Mouse (Mus musculus): Measurements from ENCODE around the gene Grm8. TPM values are rescaled to one million over a fixed set of nuclear protein-coding genes. Genes with fewer than 3 reads are reported as not detected.

Gene Grm8
- total RNA-seq (2017), result not detected in 3 replicates

DNA sequence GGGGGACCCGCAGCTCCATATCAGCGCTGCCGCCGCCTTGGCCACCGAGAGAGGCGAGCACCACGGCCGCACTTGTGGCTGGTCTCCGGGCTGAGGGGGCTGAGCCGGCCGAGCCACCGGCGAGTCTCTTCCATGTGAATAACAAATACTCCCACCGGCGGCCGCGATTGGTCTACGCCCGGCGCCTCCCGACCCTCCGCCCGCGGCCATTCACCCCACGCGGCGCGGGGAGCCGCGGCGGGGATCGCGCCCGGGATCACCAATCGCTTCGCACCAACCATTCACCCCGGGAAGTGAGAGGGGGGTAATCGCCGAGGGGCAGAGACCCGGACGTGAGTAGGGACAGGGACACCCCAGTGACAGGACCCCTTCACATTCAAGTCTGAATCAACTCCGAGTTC is at the start of gene Grm8:
Gene Grm8 (minus strand): TSS at position 178 of the 401 bp plus-strand sequence.
- ATAC-seq (replicated peaks; ENCODE audit: insufficient number of reproducible peaks, low FRiP score, low TSS enrichment, poor library complexity, severe bottlenecking), result no peak

DNA sequence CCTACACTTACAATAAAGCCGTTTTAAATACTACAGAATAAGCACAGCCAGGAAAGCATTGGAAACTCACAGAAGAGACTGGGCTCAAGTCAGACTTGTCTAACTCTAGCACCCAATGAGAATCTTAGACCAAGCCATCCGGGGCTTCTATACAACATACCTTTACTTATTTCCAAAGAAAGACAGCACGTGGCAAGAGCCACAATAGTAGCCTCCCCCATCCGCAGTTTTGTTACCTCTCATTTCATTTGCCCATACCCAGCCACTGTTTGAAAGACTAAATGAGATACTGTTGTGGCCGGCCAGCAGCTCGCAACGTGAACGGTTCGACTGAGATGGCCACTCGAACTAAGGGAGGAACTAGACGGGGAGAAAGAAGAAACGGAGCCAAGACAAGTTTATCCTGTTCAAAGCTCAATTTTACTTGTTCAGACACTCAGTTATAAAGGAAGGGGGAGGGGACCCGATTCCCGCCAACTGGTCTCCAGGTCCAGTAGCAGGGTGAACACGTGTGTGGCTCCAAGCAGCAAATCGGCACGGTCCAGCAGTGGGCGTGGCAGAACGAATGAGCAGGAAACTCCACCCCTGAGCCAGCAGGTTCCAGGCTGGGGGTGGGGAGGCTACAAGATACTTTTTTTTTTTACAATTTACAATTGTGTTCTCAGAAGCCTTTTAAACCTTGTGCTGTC is 35.0 kb upstream of the Grm8 start:
- no peak for ATAC-seq (replicated peaks; ENCODE audit: insufficient number of reproducible peaks, low FRiP score, low TSS enrichment, poor library complexity, severe bottlenecking)

DNA sequence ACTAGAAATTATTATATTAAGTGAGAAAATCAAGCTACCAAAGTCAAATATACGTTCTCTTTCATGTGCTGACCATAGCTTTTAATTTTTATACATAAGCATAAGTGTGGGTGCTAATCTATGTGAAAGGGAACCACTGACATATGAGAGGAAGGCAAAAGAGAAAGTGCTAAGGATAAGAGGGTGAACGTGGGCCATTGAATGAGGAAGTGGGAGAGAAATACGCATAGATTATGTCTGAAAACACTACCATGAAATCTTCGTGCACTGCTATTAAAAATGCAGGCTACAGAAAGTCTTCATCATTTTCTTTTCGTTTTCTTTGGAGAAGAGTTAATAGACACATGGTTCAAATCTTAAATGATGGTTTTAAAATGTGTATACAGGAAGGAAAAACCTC is 25.4 kb upstream of the Grm8 start:
- no peak for ATAC-seq (replicated peaks; ENCODE audit: insufficient number of reproducible peaks, low FRiP score, low TSS enrichment, poor library complexity, severe bottlenecking)

DNA sequence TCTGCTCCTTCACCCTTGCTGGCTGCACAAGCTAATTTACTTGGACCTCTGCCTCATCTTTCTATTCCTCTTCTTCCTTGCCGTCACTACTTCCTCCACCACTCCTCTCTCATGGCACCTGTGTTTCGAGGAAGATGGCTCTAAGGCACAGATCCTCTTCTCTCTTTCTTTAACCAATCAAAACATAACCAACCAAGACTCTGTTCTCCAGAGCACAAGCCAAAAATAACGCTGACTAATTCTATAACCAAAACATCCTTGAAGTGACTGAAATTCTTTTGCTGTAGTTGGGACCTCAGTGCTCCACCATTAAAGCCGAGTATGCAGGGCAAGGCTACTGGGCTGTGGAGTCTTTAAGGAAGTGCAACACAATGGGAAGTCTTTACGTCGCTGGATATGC is 11.5 kb upstream of the Grm8 start:
- ATAC-seq (replicated peaks; ENCODE audit: insufficient number of reproducible peaks, low FRiP score, low TSS enrichment, poor library complexity, severe bottlenecking), result no peak

DNA sequence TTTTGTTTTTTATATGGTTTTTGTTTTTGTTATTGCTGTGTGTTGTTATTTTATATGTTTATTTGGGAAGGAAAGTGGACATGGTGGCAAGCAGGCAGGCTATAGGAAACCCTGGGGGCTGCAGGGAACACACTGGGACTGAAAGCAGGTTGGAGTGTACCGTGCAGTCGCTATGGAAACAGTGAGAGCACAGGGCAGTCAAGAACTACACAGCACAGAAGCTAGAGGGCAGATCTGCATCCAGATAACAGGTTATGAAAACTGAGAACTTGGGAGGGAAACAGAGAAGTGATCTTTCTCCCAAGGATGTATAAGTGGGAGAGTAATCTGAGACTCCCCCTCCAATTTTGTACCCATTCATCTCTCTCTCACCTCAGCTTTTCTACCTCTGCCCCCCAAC is 7.4 kb upstream of the Grm8 start:
- ATAC-seq (replicated peaks; ENCODE audit: insufficient number of reproducible peaks, low FRiP score, low TSS enrichment, poor library complexity, severe bottlenecking), result no peak

DNA sequence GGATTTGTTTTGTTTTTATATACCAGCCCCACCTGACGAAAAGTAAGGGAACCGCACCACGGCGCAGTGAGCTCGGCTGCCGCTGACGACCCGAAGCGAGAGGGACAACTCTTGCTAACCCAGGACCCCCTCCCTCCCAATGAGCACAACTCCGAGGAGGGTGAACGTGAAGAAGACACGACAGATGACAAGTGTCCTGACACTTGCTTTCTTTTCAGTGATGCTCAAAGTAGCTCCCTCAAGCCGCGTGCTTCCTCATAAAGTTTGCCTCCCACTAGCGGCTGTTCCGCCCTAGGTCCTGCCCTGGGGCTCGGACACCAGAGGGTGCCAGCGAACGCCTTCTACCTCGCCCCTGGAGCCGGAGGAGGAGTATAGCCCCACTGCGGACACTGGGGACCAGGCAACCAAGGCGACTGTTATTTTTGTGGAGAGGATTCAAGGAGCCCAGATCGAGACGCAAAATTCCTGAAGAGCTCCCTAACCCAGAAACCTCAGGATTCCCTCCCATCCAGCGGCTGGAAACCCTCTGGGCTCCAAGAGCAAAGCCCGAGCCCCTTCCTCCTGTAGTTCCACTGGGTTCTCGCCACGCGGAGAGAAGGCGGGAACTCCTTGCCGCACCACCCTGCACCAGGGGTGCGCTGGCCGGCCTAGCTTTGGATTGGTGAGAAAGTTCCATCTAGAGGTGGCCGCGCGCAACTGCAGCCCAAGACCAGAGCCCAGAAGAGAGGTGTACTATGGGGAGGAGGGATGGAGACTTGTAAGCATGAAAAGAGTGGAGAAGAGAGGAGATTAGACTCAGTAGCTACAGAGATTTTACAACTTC is 644 bp upstream of the Grm8 start:
- peak; percentile 67; the same call in 1 of the 2 replicates for ATAC-seq (replicated peaks; ENCODE audit: insufficient number of reproducible peaks, low FRiP score, low TSS enrichment, poor library complexity, severe bottlenecking)

DNA sequence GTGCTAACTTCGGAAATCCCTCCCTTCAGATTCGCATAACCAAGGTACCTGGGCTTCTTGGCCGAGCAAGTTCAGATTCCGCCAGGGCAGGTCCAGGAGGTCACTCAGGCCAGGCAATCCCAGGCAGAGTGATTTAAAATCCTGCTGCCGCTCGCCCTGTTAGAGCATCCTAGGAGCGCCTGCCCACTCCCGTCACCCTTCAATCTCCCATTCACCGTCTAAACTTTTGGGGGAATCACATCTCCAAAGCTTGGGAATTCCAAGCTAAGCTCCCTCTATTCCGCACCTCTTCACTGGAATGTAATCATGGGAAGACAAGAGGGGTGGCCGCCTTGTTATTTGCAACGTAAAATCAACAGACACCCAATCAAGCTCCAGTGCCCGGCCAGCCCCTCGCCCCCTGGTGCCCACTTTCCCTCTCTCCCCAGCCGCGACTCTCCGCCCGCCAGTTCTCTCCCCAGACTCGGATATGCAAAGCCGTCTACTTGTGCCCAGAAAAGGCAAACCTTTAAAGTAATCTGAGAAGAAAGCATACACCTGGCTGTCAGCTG is 652 bp downstream of the Grm8 start:
- no peak for ATAC-seq (replicated peaks; ENCODE audit: insufficient number of reproducible peaks, low FRiP score, low TSS enrichment, poor library complexity, severe bottlenecking)

DNA sequence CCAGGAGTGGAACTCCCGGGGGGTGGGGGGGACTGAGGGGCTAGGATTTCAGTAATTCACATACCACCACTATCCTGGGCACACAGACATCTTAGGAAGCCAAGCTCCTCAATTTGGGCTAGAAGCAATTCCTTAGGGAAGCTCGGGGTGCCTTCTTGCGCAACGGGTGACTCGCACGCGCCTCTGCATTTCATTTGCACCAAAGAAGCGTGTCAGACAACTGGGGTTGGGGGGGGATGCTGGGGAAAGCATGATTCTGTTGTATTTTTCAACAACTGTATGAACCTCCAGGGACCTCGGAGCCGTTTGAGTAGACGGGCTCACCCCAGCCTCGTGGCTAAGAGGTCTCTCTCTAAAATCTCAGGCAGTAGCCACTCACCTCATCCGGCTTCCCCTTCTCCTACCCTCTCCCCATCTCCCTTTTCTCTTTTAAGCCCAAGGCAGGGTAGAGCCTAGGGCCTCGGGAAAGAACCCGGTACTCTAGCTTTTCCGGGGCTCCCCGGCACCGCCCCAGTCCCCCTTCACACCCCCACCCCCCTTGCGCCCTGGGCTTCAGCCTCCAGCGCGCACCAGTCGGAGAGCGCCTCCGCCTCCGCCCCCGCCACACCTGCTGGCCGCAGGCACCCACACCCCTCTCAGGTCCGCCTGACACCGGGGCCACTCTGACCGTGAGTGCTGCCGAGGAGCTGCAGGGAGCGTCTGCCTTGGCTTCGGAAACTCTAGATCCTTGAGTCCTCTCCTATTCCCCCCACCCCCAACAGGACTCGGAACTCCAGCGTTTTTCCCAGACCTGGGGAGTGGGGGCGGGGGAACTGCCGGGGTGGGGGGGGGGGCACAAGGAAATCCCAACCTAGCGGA is 1.5 kb downstream of the Grm8 start:
- no peak for ATAC-seq (replicated peaks; ENCODE audit: insufficient number of reproducible peaks, low FRiP score, low TSS enrichment, poor library complexity, severe bottlenecking)

DNA sequence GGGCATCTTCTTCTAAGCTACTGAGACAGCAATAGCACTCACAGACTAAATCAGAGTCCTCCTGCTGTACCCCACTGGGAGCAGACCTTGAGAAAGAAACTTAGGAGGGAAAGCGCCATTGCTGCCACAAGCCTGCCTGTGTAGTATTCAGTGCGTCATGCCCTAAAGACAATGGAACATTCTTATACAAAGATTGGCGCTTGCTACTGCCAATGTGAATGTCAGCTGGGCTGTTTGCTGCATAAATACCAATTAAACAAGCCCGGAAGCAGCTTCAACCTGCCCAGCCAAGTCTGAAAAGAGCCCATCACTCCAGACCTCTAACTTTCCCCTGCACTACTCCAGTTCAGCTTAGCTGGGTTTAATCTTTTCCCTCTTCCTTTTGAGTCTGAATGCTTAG is 2.9 kb downstream of the Grm8 start:
- ATAC-seq (replicated peaks; ENCODE audit: insufficient number of reproducible peaks, low FRiP score, low TSS enrichment, poor library complexity, severe bottlenecking), result no peak

DNA sequence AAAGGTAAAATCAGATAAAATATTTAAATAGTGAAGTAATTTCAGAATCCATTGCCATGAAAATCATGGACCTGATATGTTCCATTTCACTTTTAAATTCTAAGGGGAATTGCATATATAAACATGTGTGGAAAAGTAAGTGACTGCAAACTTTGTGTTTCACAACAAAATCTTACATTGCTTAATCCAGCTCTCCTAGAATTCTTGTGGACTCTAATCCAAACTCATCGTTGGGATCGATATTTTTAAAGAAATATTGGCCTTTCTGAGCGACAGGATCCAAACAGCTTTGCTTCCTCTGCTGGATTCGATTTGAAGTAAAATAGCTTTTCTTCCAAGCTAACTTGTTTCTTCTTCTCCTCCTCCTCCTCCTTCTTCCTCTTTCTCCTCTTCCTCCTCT is 6.1 kb downstream of the Grm8 start:
- ATAC-seq (replicated peaks; ENCODE audit: insufficient number of reproducible peaks, low FRiP score, low TSS enrichment, poor library complexity, severe bottlenecking), result no peak

DNA sequence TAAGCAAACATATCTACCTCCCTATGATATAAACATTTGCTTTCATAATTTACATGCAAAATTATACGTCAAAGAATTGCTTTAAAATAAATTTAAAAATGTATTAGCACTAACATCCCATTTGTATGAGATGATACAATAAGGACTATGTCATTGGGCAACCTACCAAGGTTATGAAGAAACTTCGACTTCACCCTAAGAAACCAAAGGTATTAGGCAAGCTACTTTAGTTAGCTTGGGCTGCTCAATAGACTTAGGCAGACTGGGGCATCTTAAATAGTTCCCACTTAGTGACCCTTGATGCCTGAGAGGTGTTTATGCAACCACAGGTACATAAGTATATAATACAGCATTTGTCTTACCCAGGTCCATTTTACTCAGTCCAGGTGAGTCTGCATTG is 19.5 kb downstream of the Grm8 start:
- no peak for ATAC-seq (replicated peaks; ENCODE audit: insufficient number of reproducible peaks, low FRiP score, low TSS enrichment, poor library complexity, severe bottlenecking)

DNA sequence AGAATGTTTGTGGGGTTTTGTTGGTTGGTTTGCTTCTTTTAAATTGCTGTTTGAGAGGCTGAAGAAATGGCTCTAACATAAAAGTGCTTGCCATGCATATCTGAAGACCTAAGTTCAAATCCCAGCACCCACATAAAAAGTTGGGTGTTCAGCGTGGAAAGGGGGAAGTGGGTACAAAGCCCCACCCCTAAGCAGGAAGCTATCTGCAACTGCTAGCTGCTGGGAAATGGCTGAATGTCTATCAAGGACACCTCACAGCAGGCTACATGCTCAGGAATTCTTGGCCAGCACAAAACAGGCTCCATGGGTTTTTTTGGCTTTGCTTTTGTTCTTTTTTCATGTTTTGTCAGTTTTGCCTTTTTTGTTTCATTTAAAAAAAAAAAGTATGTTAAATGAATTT is 20.1 kb downstream of the Grm8 start:
- no peak for ATAC-seq (replicated peaks; ENCODE audit: insufficient number of reproducible peaks, low FRiP score, low TSS enrichment, poor library complexity, severe bottlenecking)

DNA sequence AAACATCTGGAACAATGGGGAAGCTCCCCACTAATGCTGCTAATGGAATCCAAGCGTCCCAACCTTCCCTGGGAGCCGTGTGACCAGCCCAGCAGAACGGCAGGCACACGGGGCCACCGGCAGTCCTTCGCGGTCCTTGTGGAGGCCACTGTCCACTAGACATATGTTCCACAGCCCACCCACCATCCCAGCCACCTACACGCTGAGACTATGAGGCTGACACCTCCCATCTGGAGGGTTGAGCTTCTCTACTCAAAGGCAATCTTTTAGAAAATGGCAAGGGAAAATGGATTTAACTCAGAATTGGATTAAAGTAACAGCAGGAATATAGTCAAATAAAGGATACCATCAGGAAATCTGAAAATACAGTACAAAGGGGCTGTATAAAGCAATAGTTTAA is 23.4 kb downstream of the Grm8 start:
- no peak for ATAC-seq (replicated peaks; ENCODE audit: insufficient number of reproducible peaks, low FRiP score, low TSS enrichment, poor library complexity, severe bottlenecking)

DNA sequence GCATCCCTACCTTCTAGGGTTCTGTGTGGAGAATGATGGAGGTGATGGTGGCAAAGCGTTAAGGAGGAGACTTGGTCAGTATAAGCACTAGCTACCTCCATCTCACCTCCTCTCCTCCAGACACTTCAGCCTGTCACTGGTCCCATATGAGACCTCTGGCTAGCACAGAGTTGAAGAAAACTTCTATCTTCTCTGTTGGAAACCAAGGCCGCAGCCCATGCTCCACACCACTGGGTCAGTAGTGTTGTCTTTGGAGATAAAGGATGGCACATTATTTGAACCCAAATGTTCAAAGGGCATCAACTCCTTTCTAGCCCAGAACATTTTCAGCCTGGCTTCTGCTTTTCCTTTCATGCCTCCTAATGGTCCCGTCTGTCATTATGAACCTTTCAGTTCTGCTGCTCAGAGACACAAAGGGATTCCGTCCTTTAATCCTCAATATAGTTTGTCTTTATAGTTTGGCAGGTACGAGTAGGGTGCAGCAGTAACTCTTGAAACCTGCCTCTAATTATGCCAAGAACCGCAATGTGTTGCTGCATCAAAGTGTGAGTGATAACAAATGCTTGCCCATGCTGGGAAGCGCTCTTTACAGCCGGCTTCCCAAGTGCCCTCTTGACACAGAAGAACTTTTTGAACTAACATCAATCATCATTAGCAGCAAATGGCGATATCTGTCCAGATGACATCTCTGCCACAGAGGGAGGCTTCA is 32.2 kb downstream of the Grm8 start:
- no peak for ATAC-seq (replicated peaks; ENCODE audit: insufficient number of reproducible peaks, low FRiP score, low TSS enrichment, poor library complexity, severe bottlenecking)

DNA sequence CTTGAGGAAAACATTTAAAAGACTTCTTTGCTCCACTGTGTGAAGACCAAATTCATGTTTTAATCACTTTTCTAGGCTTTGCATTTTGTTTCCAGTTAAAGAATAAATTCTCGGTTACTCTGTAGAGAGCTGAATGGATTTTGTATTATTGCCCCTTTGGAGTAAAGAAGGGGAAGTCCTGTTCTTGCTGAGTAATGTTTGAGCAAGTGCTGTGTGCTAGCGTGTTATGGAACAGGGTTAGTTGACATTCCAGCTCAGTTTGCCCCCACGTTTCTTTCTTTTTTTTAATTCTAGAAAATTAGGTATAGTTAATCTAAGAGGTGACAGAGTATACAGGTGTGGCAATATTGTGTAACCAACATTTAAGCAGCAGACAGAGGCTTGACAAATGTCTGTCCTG is 35.0 kb downstream of the Grm8 start:
- ATAC-seq (replicated peaks; ENCODE audit: insufficient number of reproducible peaks, low FRiP score, low TSS enrichment, poor library complexity, severe bottlenecking), result no peak

DNA sequence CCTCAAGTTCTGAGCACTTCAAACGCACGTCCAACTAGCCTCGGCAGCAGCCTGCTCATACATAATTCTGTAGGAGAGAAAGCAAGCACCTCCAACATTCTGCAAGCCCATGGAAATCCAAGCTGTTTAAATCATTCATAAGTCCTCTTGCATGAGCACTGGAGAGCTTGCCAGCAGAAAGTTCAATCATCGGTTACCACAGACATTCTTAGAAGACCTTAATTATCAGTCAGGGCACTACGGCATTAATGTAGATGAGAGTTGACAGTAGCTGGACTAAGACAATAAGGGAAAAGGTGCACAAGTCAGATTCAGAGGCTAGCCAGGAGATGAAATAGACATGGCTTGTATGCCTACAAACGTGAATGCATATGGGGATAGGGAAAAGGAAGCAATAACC is 42.5 kb downstream of the Grm8 start:
- no peak for ATAC-seq (replicated peaks; ENCODE audit: insufficient number of reproducible peaks, low FRiP score, low TSS enrichment, poor library complexity, severe bottlenecking)

DNA sequence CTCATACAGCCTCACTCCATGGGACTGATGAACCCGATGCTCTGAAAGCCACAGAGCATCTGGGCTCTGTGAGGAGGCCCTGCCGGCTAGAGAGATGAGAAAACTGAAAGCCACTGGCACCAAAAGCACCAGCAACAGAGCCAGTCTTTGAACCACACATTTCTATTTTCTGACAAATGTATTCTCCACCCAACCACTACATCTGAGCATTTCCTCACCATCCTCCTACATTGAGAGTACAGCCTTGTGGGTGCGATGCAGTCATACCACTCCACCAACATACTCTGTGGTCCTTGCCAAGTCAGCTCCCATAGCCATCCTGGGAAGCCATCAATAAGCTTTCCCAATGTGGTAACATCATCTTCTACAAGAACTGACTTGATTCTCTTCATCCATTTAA is 43.1 kb downstream of the Grm8 start:
- no peak for ATAC-seq (replicated peaks; ENCODE audit: insufficient number of reproducible peaks, low FRiP score, low TSS enrichment, poor library complexity, severe bottlenecking)

DNA sequence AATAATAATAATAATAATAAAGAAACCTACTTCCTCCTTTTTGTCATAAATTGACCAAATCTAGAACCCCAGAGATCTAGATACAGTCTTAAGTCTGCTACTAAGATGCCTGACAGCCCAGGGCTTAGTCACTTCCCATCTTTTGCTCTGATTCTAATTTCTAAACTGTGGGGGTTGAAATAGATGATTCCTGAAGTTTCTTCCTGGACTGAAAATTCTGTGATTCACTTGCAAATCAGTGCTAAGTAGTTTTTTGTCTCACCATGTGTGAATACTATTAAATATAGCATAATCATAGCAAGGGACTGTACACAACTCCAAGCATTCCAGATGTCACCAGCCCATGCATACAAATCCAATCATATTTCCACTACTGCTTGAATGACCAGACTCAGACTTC is 44.0 kb downstream of the Grm8 start:
- no peak for ATAC-seq (replicated peaks; ENCODE audit: insufficient number of reproducible peaks, low FRiP score, low TSS enrichment, poor library complexity, severe bottlenecking)

DNA sequence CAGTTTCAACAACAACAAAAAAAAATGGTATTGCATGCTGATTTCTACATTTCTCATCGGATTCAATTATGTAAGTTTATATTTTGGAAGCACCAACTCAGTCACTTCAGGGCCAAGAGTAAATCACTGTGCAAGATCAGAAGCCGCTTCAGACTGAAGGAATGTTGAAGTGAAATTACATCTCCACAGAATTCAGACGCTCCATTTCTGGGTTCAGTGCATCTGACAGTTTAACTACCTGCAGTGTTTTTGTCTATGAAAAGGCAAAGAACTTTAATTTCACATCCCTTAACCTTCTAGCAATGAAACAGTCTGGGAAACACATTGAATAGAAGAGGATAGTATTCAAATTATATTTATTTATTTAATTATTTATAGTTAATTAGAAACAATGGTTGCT is 59.4 kb downstream of the Grm8 start:
- no peak for ATAC-seq (replicated peaks; ENCODE audit: insufficient number of reproducible peaks, low FRiP score, low TSS enrichment, poor library complexity, severe bottlenecking)

Data from monocyte, adult 5-6 weeks (primary cell).